Mouse (Mus musculus): Measurements from ENCODE around the gene Hhat. TPM values are rescaled to one million over a fixed set of nuclear protein-coding genes. Genes with fewer than 3 reads are reported as not detected.

The Hhat gene
- total and polyA plus RNA-seq, 3 experiments: 0.21 to 1.2 (median 1.1) TPM

- H3K27me3 ChIP-seq (replicated peaks): peaks cover 68% of the 10 kb centered on the region
- H3K36me3 ChIP-seq (replicated peaks in 1 of 2; ENCODE audit: control insufficient read depth in 1 of 2, insufficient read depth in 1 of 2, low read length in 1 of 2): no peaks in the 10 kb centered on the region
- TF ChIP-seq USF1 (IDR thresholded peaks at IDR 0.05; ENCODE audit: low read depth, low read length) (no peak), ZC3H11A (IDR thresholded peaks at IDR 0.05; ENCODE audit: low read depth, low read length) (no peak), RCOR1 (conservative IDR thresholded peaks at IDR 0.05; ENCODE audit: low read depth, low read length) (no peak)
- no peak overlapping the region for H3K27ac ChIP-seq (ENCODE audit: insufficient read depth, low read depth)
- H3K4me1 ChIP-seq (ENCODE audit: control insufficient read depth in 1 of 2, insufficient read depth in 2 of 2): no peaks in the 10 kb centered on the region
- H3K79me2 ChIP-seq (replicated peaks; ENCODE audit: control insufficient read depth, extremely low read depth, insufficient read depth, poor library complexity, severe bottlenecking): no peaks in the 10 kb centered on the region
- no peaks in the 10 kb centered on the region for H3K9me3 ChIP-seq (replicated peaks; ENCODE audit: low read length)
- no peak for DNase-seq (ENCODE audit: extremely low read depth)
- in situ Hi-C loops (cut with MboI; ENCODE audit: low pct_ligation_motif_present, low pct_unique_long_range_greater_than_20kb, low sequenced_read_pairs) (no loop called here), dilution Hi-C loops (cut with MboI; ENCODE audit: extremely low pct_ligation_motif_present, extremely low pct_unique_long_range_greater_than_20kb, low sequenced_read_pairs) (no loop called here)
- no peak overlapping the region for H3K4me2 ChIP-seq (ENCODE audit: insufficient read depth, low read depth, poor library complexity, severe bottlenecking)
- no peak overlapping the region for H3K4me3 ChIP-seq (replicated peaks in 1 of 3; ENCODE audit: low read depth in 2 of 3, low read length in 2 of 3, poor library complexity in 1 of 3)
- no peak overlapping the region for H3K9ac ChIP-seq (ENCODE audit: insufficient read depth, low read depth)
Measured at GRCm38 (mm10) chr1:192476704-192477103, 294.3 kb downstream of the Hhat start.

- H3K4me2 ChIP-seq (ENCODE audit: insufficient read depth, low read depth, poor library complexity, severe bottlenecking): no peak overlapping the region
- no peaks in the 10 kb centered on the region for H3K36me3 ChIP-seq (replicated peaks in 1 of 2; ENCODE audit: control insufficient read depth in 1 of 2, insufficient read depth in 1 of 2, low read length in 1 of 2)
- H3K27ac ChIP-seq (ENCODE audit: insufficient read depth, low read depth): no peak overlapping the region
- in situ Hi-C loops (cut with MboI; ENCODE audit: low pct_ligation_motif_present, low pct_unique_long_range_greater_than_20kb, low sequenced_read_pairs) (no loop called here), dilution Hi-C loops (cut with MboI; ENCODE audit: extremely low pct_ligation_motif_present, extremely low pct_unique_long_range_greater_than_20kb, low sequenced_read_pairs) (no loop called here)
- no peak for DNase-seq (ENCODE audit: extremely low read depth)
- H3K4me1 ChIP-seq (ENCODE audit: control insufficient read depth in 1 of 2, insufficient read depth in 2 of 2): no peaks in the 10 kb centered on the region
- no peaks in the 10 kb centered on the region for H3K9me3 ChIP-seq (replicated peaks; ENCODE audit: low read length)
- H3K9ac ChIP-seq (ENCODE audit: insufficient read depth, low read depth): no peak overlapping the region
- TF ChIP-seq ZKSCAN1 (IDR thresholded peaks at IDR 0.05; ENCODE audit: borderline replicate concordance, low read depth, low read length) (no peak), NRF1 (IDR thresholded peaks at IDR 0.05; ENCODE audit: low read depth, low read length) (no peak), JUN (IDR thresholded peaks at IDR 0.05; ENCODE audit: insufficient read depth, low read depth, low read length) (no peak), SMC3 (IDR thresholded peaks at IDR 0.05; ENCODE audit: low read depth, low read length) (no peak), ELF1 (IDR thresholded peaks at IDR 0.05; ENCODE audit: low read depth, low read length) (no peak), HCFC1 (IDR thresholded peaks at IDR 0.05; ENCODE audit: low read depth, low read length) (no peak), MAFK (IDR thresholded peaks at IDR 0.05; ENCODE audit: insufficient replicate concordance, low read length) (no peak), IRF4 (IDR thresholded peaks at IDR 0.05; ENCODE audit: low read depth, low read length) (no peak), ZNF384 (IDR thresholded peaks at IDR 0.05; ENCODE audit: low read depth, low read length) (no peak), ETS1 (conservative IDR thresholded peaks at IDR 0.05; ENCODE audit: low read depth, low read length) (no peak), POLR2AphosphoS2 (IDR thresholded peaks at IDR 0.05; ENCODE audit: low read depth, low read length) (no peak), UBTF (IDR thresholded peaks at IDR 0.05; ENCODE audit: low read depth, low read length) (no peak), MAX (IDR thresholded peaks at IDR 0.05; ENCODE audit: low read length) (no peak), POLR2A (IDR thresholded peaks at IDR 0.05; ENCODE audit: low read depth, low read length) (no peak), TCF12 (IDR thresholded peaks at IDR 0.05; ENCODE audit: low read depth, low read length) (no peak)
- H3K4me3 ChIP-seq (replicated peaks in 1 of 3; ENCODE audit: low read depth in 2 of 3, low read length in 2 of 3, poor library complexity in 1 of 3): no peak overlapping the region
- peaks cover 41% of the 10 kb centered on the region for H3K27me3 ChIP-seq (replicated peaks)
- H3K79me2 ChIP-seq (replicated peaks; ENCODE audit: control insufficient read depth, extremely low read depth, insufficient read depth, poor library complexity, severe bottlenecking): no peaks in the 10 kb centered on the region
Measured at GRCm38 (mm10) chr1:192473134-192473533, 297.9 kb downstream of the Hhat start.
